Mouse (Mus musculus): Measurements from ENCODE around the gene Atrx. TPM values are rescaled to one million over a fixed set of nuclear protein-coding genes. Genes with fewer than 3 reads are reported as not detected.

Atrx gene
- polyA plus RNA-seq, 1 experiment from 2014 or later, result 224 TPM

- H3K27ac ChIP-seq (replicated peaks), result no peak overlapping the region
- whole genome bisulfite sequencing, result 42% methylated on average over 6 of the region's 6 CpGs
- H3K27me3 ChIP-seq (replicated peaks), result peaks cover 50% of the 10 kb centered on the region
- H3K9me3 ChIP-seq (replicated peaks), result no peaks in the 10 kb centered on the region
- H3K4me3 ChIP-seq (replicated peaks), result no peak overlapping the region
- no peaks in the 10 kb centered on the region for H3K36me3 ChIP-seq
- no peak for ATAC-seq (ENCODE audit: low FRiP score)
- H3K4me2 ChIP-seq, result no peak overlapping the region
- H3K4me1 ChIP-seq, result peaks cover 11% of the 10 kb centered on the region; the same call in 1 of the 2 replicates
- no peak overlapping the region for H3K9ac ChIP-seq (replicated peaks)
These were observed 163.2 kb downstream of the Atrx start for GRCm38 (mm10) chrX:105766013-105766412.

- Histone ChIP-seq H3K27ac (replicated peaks) (no peak overlapping the region), H3K9ac (replicated peaks) (no peak overlapping the region), H3K27me3 (replicated peaks) (peaks cover 55% of the 10 kb centered on the region), H3K4me3 (replicated peaks) (peak overlapping the region; percentile 40), H3K36me3 (no peaks in the 10 kb centered on the region), H3K4me1 (peaks cover 11% of the 10 kb centered on the region; the same call in 1 of the 2 replicates), H3K9me3 (replicated peaks) (no peaks in the 10 kb centered on the region), H3K4me2 (peak overlapping the region; percentile 73)
- 18% methylated on average over 32 of the region's 36 CpGs for WGBS
- ATAC-seq (ENCODE audit: low FRiP score), result peak; percentile 15; the same call in 1 of the 2 replicates
These were observed 164.0 kb downstream of the Atrx start for GRCm38 (mm10) chrX:105765005-105765706.

- peak within 1 kb of the TSS; percentile 73 for H3K4me2 ChIP-seq
- WGBS, result 18% methylated on average over 75 of the region's 86 CpGs
- H3K9ac ChIP-seq (replicated peaks), result peak within 1 kb of the TSS; percentile 32
- no peaks in the 10 kb centered on the region for H3K9me3 ChIP-seq (replicated peaks)
- H3K27ac ChIP-seq (replicated peaks), result no peak within 1 kb of the TSS
- peaks cover 11% of the 10 kb centered on the region; the same call in 1 of the 2 replicates for H3K4me1 ChIP-seq
- ATAC-seq (ENCODE audit: low FRiP score), result peak; percentile 51; the same call in 1 of the 2 replicates
- H3K4me3 ChIP-seq (replicated peaks), result peak within 1 kb of the TSS; percentile 40
- H3K27me3 ChIP-seq (replicated peaks), result peaks cover 55% of the 10 kb centered on the region
- H3K36me3 ChIP-seq, result no peaks in the 10 kb centered on the region
These were observed 164.8 kb downstream of the Atrx start, which contains the start of gene Fgf16 for GRCm38 (mm10) chrX:105764162-105765004. Gene Fgf16, plus strand, starts transcription at chrX:105764279.

- WGBS, result 10% methylated on average over 20 of the region's 20 CpGs
- Histone ChIP-seq H3K9ac (replicated peaks) (peak overlapping the region; percentile 32; the same call in 1 of the 2 replicates), H3K4me2 (peak overlapping the region; percentile 73)
These were observed 165.6 kb downstream of the Atrx start for GRCm38 (mm10) chrX:105763612-105764011.

GRCm38 (mm10) chrX:105762847-105763527 is 166.2 kb downstream of the Atrx start:
- Histone ChIP-seq H3K9me3 (replicated peaks) (no peaks in the 10 kb centered on the region), H3K4me1 (peaks cover 11% of the 10 kb centered on the region; the same call in 1 of the 2 replicates), H3K4me3 (replicated peaks) (peak overlapping the region; percentile 40), H3K4me2 (peak overlapping the region; percentile 73), H3K27me3 (replicated peaks) (peaks cover 55% of the 10 kb centered on the region), H3K36me3 (no peaks in the 10 kb centered on the region), H3K9ac (replicated peaks) (peak overlapping the region; percentile 32; the same call in 1 of the 2 replicates), H3K27ac (replicated peaks) (no peak overlapping the region)
- WGBS, result 23% methylated on average over 22 of the region's 23 CpGs
- ATAC-seq (ENCODE audit: low FRiP score), result peak; percentile 8; the same call in 1 of the 2 replicates

More at GRCm38 (mm10) chrX:105763612-105764011, 165.6 kb downstream of the Atrx start:
- Histone ChIP-seq H3K9me3 (replicated peaks) (no peaks in the 10 kb centered on the region), H3K36me3 (no peaks in the 10 kb centered on the region), H3K4me1 (peaks cover 11% of the 10 kb centered on the region; the same call in 1 of the 2 replicates), H3K27me3 (replicated peaks) (peaks cover 55% of the 10 kb centered on the region), H3K27ac (replicated peaks) (no peak overlapping the region), H3K4me3 (replicated peaks) (peak overlapping the region; percentile 40)
- peak; percentile 30; the same call in 1 of the 2 replicates for ATAC-seq (ENCODE audit: low FRiP score)

Other genes with a start within 250 kb of the Atrx start
- gene Fgf16, start 165.1 kb downstream of the Atrx start, polyA plus RNA-seq (2015; fragmentation: Nextera tagmentation; extraction: Ambion mirVana), result 0.14 and 0.29 TPM in 2 replicates
- gene Magt1, start 82.5 kb upstream of the Atrx start, polyA plus RNA-seq (2015; fragmentation: Nextera tagmentation; extraction: Ambion mirVana), result 20.0 and 28.4 TPM in 2 replicates
- gene Cox7b, start 86.3 kb upstream of the Atrx start, polyA plus RNA-seq (2015; fragmentation: Nextera tagmentation; extraction: Ambion mirVana), result 449 and 530 TPM in 2 replicates
- gene Atp7a, start 97.9 kb upstream of the Atrx start, polyA plus RNA-seq (2015; fragmentation: Nextera tagmentation; extraction: Ambion mirVana), result 9.5 and 11.8 TPM in 2 replicates
- gene Tlr13, start 213.8 kb upstream of the Atrx start, polyA plus RNA-seq (2015; fragmentation: Nextera tagmentation; extraction: Ambion mirVana), result 0.29 and 0.59 TPM in 2 replicates

Measured in neural tube, embryonic 15.5 days (tissue).